Mouse (Mus musculus) heart, postnatal 0 days (tissue): ENCODE data around the gene Plscr3.

Experiments
- CTCF ChIP-seq: IDR thresholded peaks from 2 replicates; pipeline ENCODE4 v1.5.1; 2016; ENCODE audit warnings: antibody characterized with exemption, control low read depth, low read depth
- EP300 ChIP-seq: IDR thresholded peaks from 2 replicates; pipeline ENCODE4 v1.6.1; 2016; ENCODE audit warnings: antibody characterized with exemption, low read depth

GRCm38 (mm10) chr11:69834001-69834549, 12.1 kb upstream of the Plscr3 start:
- no peak for TF ChIP-seq EP300
- TF ChIP-seq CTCF: no peak
